Mouse (Mus musculus): ENCODE data around the gene Tmod4. TPM values are rescaled to one million over a fixed set of nuclear protein-coding genes. Genes with fewer than 3 reads are reported as not detected.
"Not testable (repeated sequence)": the region's sequence is repeated elsewhere in the genome, so short reads cannot be mapped to it uniquely, and the experiment has no call there.

Tmod4 gene
- polyA plus RNA-seq (2015; fragmentation: Nextera tagmentation; extraction: Ambion mirVana), result 0.96 and 1.7 TPM in 2 replicates

DNA sequence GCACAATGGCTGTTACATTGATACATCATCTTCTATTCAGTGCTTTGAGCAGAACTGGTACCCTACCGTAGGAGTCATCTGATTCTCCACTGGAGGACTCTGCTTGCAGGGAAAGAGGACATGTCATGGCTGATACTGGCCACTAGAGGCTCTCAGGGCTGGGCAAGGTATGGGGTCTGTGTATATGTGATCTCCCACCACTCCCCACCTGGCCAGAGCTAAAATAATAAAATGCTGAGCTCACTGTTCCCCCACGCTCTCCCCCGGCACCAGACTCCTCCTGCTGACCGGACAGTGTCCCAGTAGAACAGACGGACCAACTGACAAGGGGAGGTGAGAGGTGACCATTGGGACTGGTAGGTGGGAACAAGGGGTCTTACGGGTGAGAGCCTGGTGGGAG is at the start of gene Tmod4:
Gene Tmod4 (plus strand): TSS at position 231 of the 400 bp plus-strand sequence.
- Histone ChIP-seq H3K27ac (replicated peaks) (peak within 1 kb of the TSS; percentile 54; the same call in 1 of the 2 replicates), H3K9me3 (no peaks in the 10 kb centered on the region), H3K27me3 (no peaks in the 10 kb centered on the region), H3K4me3 (no peak within 1 kb of the TSS), H3K36me3 (peaks cover 48% of the 10 kb centered on the region), H3K4me2 (no peak within 1 kb of the TSS), H3K4me1 (replicated peaks) (peaks cover 20% of the 10 kb centered on the region), H3K9ac (0 out of 2 replicates have a peak within 1 kb of the TSS, but pooled peaks have one; percentile 12)
- ATAC-seq (ENCODE audit: low read depth), result no peak
- 65% methylated on average over 6 of the region's 6 CpGs for WGBS

DNA sequence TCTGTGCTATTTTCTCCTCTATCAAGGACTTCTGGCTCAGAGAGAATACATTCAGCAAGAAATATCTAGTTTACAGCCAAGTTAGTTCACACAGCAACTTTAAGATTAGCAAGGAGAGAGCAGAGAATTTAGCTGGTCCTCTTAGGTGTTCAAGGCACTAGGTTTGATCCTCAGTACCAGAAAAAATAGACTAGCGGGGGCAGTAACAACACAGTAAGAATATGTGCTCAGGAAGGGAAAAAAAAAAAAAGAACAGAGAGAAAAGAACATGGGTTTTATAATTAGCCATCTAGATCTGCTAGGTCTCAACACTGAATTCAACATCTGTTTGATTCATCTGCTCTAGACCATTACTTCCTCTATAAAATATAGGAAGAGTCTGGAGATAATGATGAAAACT is 36.2 kb upstream of the Tmod4 start:
- no peak for ATAC-seq (ENCODE audit: low read depth)
- H3K9me3 ChIP-seq, result no peaks in the 10 kb centered on the region
- H3K9ac ChIP-seq, result no peak overlapping the region
- WGBS, result 93% methylated on average over 1 of the region's 1 CpGs
- no peaks in the 10 kb centered on the region for H3K4me1 ChIP-seq (replicated peaks)
- no peaks in the 10 kb centered on the region for H3K27me3 ChIP-seq
- H3K4me3 ChIP-seq, result no peak overlapping the region
- H3K4me2 ChIP-seq, result no peak overlapping the region
- H3K27ac ChIP-seq (replicated peaks), result no peak overlapping the region
- H3K36me3 ChIP-seq, result 0 out of 2 replicates have a peak, but pooled peaks cover 6% of the 10 kb centered on the region

DNA sequence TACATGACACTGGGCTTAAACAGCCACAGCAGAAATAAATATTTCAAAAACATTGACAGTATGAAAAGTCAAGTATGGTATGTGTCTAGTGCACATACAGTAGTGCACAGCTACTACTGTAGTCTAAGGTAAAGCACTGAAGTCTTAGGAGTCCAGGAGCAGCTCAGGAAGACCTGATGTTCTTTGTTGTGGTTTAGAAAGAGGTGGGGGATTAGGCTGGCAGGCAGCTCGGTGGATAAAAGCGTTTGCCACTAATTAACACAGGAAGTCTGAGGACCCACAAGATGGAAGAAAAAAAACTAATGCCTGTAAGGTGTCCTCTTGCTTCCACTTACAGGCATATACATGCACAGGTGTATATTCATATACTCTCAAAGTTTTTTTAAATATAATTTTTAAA is 23.4 kb upstream of the Tmod4 start:
- H3K27me3 ChIP-seq, result no peaks in the 10 kb centered on the region
- ATAC-seq (ENCODE audit: low read depth), result no peak
- 44% methylated on average over 2 of the region's 2 CpGs for WGBS

DNA sequence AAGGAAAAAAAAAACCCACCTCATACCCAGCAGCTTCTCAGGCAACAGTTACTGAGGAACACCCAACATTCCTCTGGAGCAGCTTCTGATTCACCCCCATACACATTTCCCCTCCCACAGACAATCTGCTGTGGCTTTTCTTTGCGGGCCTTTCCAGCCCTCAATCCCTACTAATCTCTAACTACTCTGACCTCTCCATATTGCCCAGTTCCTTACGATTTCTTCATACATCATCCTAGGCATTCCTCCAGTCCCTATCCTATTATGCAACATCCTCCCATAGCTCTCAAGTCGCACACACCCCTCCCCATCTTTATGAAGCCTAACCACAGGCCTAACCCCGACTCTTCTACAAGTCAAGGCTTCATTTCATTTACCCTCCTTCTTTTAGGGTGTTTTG is 19.2 kb upstream of the Tmod4 start:
- Histone ChIP-seq H3K9me3 (no peaks in the 10 kb centered on the region), H3K27ac (replicated peaks) (no peak overlapping the region), H3K36me3 (peaks cover 8% of the 10 kb centered on the region; the same call in 1 of the 2 replicates), H3K4me1 (replicated peaks) (peaks cover 32% of the 10 kb centered on the region), H3K4me2 (peak overlapping the region; percentile 84), H3K4me3 (peak overlapping the region; percentile 82), H3K9ac (peak overlapping the region; percentile 88), H3K27me3 (no peaks in the 10 kb centered on the region)
- 82% methylated on average over 4 of the region's 4 CpGs for WGBS
- no peak for ATAC-seq (ENCODE audit: low read depth)

More for the DNA sequence above, 23.4 kb upstream of the Tmod4 start:
- Histone ChIP-seq H3K27ac (replicated peaks) (no peak overlapping the region), H3K4me2 (no peak overlapping the region), H3K9ac (no peak overlapping the region), H3K9me3 (no peaks in the 10 kb centered on the region), H3K36me3 (peaks cover 26% of the 10 kb centered on the region), H3K4me1 (replicated peaks) (peaks cover 38% of the 10 kb centered on the region), H3K4me3 (no peak overlapping the region)

DNA sequence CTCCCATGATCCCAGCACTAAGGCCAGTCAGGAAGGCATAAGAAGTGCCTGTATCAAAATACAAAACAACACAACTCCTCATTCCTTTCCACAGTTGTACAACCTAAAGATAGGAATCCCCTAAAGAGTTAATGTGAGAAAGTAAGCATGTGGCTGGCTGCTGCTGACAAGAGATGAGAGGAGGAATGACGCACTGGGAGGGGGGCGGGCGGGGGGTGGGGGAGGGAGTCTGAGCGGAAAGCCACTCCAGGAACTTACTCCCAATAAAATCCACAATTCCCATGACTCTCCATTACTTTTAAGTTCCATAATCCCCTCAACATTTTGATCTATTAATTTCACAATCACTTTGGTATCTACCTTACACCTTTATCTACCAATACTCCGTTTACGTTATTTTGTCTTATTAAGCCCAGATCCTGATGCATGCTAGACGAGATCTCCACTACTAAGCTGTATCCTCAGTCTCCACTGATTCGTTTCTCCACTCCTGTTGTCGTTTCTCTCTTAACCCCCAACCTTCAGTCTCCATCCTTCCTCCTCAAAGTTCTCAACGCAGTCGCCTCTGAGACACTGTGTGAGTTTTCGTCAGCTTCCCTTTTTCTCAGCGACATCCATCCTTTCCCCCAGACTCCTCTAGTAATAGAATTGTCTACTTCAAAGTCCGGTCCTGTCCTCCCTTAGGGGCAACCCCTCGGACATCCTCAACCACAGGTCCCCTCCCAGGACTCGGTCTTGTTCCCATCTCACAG is 18.5 kb upstream of the Tmod4 start:
- peak overlapping the region; percentile 82 for H3K4me3 ChIP-seq
- ATAC-seq (ENCODE audit: low read depth), result no peak
- H3K27me3 ChIP-seq, result no peaks in the 10 kb centered on the region
- under 1% methylated on average over 16 of the region's 16 CpGs for WGBS
- peak overlapping the region; percentile 91 for H3K27ac ChIP-seq (replicated peaks)
- H3K36me3 ChIP-seq, result peaks cover 8% of the 10 kb centered on the region; the same call in 1 of the 2 replicates
- H3K9me3 ChIP-seq, result no peaks in the 10 kb centered on the region
- peak overlapping the region; percentile 88 for H3K9ac ChIP-seq
- H3K4me1 ChIP-seq (replicated peaks), result peaks cover 31% of the 10 kb centered on the region
- H3K4me2 ChIP-seq, result peak overlapping the region; percentile 84

DNA sequence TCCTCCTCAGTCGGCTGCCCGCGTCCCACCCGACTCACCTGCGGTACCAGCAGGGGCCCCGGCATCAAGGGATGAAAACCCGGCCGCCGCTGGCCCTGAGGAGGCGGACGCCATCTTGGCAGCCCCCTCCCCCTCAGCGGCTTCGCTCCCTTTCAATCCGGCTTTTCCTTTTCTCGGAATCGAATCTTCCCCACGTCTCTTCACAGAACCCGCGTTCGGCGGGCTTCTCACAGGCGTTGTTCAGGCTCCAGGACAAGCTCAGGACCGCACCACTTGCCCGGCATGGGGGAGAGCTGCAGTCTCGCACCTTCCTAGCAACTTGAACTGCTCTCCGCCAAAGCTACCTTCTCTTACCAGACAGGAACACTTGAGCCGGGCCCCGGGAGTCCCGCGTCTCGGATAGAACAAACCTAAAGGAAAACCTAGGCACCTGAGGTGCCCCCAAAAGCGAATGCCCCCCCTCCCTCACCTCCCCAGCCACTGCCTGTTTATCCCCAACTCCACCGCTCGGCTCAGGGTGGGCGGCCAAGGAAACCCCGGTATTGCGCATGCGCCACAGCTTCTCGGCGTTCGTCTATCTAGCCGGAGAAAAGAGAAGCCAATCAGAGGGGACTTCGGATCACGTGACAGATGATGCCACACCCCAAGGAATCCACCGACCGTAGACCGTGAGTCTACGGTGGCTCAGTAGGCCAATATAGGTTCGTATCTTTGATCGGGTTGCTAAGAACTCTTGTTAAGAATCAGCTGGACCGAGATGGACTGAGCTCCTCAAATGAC is 17.7 kb upstream of the Tmod4 start, which contains the start of gene Pip5k1a:
Gene Pip5k1a (minus strand): TSS at position 593 of the 780 bp plus-strand sequence.
- Histone ChIP-seq H3K27ac (replicated peaks) (peak within 1 kb of the TSS; percentile 91), H3K9ac (peak within 1 kb of the TSS; percentile 88), H3K36me3 (peaks cover 4% of the 10 kb centered on the region; the same call in 1 of the 2 replicates), H3K27me3 (no peaks in the 10 kb centered on the region), H3K4me2 (peak within 1 kb of the TSS; percentile 84), H3K4me1 (replicated peaks) (peaks cover 23% of the 10 kb centered on the region), H3K9me3 (no peaks in the 10 kb centered on the region), H3K4me3 (peak within 1 kb of the TSS; percentile 82)
- WGBS, result under 1% methylated on average over 51 of the region's 51 CpGs
- peak; percentile 92 for ATAC-seq (ENCODE audit: low read depth)

DNA sequence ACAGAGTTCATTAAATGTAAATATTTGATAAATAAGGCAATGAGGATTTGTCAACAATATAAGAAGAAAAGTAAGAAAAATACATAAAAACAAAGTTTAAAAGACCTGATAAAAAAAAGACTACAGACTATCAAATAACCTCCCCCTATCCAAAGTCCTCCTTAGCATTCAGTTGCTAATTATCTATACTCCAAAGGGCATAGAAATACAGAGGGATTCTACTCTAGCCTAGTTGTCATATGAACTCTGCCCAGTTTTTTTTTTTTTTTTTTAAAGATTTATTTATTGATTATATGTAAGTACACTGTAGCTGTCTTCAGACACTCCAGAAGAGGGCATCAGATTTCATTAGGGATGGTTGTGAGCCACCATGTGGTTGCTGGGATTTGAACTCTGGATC is 17.0 kb upstream of the Tmod4 start:
- ATAC-seq (ENCODE audit: low read depth); H3K27me3 ChIP-seq; H3K36me3 ChIP-seq; H3K9me3 ChIP-seq: not testable (repeated sequence)
- Histone ChIP-seq H3K27ac (replicated peaks) (peak overlapping the region; percentile 70; the same call in 1 of the 2 replicates), H3K4me1 (replicated peaks) (peaks cover 21% of the 10 kb centered on the region), H3K4me2 (peak overlapping the region; percentile 68), H3K9ac (peak overlapping the region; percentile 88), H3K4me3 (peak overlapping the region; percentile 82)

DNA sequence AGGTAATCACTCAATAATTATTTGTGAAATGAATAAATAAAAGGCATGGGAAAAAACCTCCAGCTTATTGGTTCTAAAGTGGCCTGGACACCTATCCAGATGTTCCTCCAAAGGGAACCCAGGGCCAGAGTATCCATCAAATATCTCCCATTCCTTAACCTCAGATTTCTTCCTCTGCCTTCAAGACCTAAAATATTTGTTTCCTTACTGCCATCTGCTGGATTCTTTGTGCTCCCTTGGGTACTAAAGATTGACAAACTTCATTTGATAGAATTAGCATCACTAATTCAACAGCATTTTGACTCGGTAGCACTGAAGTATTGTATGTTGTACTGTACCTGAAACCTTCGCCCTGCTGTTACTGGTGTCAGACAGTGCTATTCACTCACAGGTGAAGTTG is 16.4 kb upstream of the Tmod4 start:
- H3K4me3 ChIP-seq, result no peak overlapping the region
- H3K27me3 ChIP-seq, result no peaks in the 10 kb centered on the region
- 72% methylated on average over 2 of the region's 2 CpGs for WGBS
- H3K9me3 ChIP-seq, result no peaks in the 10 kb centered on the region
- no peak overlapping the region for H3K9ac ChIP-seq
- no peak overlapping the region for H3K27ac ChIP-seq (replicated peaks)
- ATAC-seq (ENCODE audit: low read depth), result no peak
- peaks cover 27% of the 10 kb centered on the region for H3K4me1 ChIP-seq (replicated peaks)
- H3K4me2 ChIP-seq, result no peak overlapping the region
- H3K36me3 ChIP-seq, result 0 out of 2 replicates have a peak, but pooled peaks cover 4% of the 10 kb centered on the region

DNA sequence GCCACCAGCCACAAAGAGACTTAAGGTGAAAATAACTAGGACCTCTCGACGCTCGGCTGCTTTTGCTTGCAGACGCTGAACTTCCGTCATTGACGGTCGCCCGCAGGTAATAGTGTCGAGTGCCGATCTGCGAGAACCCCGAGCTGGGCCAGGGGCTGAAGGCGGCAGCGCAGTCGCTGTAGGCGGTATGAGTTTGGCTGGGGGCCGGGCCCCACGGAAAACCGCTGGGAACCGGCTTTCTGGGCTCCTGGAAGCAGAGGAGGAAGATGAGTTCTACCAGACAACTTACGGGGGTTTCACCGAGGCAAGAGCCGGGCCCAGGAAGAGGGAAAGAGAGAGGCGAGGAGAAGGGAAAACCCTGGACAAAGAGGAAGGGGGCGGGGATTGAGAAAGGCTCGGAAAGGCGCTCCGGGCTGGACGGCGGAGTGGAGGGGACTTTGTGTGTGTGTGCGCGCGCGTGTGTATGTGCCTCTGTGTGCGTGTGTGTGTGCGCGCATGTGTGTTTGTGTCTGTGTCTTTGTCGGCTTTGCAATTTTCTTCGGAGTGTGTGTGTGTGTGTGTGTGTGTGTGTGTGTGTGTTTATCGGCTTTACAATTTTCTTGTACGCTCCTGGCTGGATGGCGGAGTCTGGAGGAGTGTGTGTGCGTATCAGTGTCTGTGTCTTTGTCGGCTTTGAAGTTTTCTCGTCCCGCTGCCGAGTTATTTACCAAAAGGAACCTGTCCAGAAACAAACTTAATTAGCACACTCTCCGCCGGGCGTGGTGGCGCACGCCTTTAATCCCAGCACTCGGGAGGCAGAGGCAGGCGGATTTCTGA is 13.2 kb upstream of the Tmod4 start, which contains the start of gene Vps72:
Gene Vps72 (plus strand): TSS at position 112 of the 816 bp plus-strand sequence.
- under 1% methylated on average over 54 of the region's 54 CpGs for WGBS

DNA sequence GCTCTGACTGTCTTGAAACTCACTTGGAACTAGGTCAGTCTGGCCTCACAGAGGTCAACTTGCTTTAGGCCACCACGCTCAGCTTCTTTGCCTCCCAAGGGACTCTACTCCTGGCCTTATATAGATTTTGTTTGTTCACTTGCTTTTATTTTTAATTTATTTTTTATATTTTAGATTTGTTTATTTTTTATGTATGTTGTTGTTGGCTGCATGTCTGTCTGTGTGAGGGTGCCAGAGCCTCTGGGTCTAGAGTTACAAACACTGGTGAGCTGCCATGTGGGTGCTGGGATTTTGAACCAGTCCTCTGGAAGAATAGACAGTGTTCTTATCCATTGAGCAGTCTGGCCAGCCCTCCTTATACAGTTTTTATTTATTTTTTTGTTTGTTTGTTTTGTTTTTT is 11.5 kb upstream of the Tmod4 start:
- no peak for ATAC-seq (ENCODE audit: low read depth)
- Histone ChIP-seq H3K36me3 (peaks cover 31% of the 10 kb centered on the region), H3K27ac (replicated peaks) (no peak overlapping the region), H3K4me3 (peak overlapping the region; percentile 81), H3K9ac (0 out of 2 replicates have a peak overlapping the region, but pooled peaks have one; percentile 13), H3K4me2 (peak overlapping the region; percentile 54), H3K27me3 (no peaks in the 10 kb centered on the region), H3K4me1 (replicated peaks) (peaks cover 19% of the 10 kb centered on the region), H3K9me3 (no peaks in the 10 kb centered on the region)
- 84% methylated on average over 1 of the region's 1 CpGs for WGBS

More for the DNA sequence above, 13.2 kb upstream of the Tmod4 start, which contains the start of gene Vps72:
- H3K4me1 ChIP-seq (replicated peaks), result peaks cover 19% of the 10 kb centered on the region
- H3K36me3 ChIP-seq, result peaks cover 17% of the 10 kb centered on the region
- ATAC-seq (ENCODE audit: low read depth), result peak; percentile 57
- peak within 1 kb of the TSS; percentile 98 for H3K27ac ChIP-seq (replicated peaks)
- peak within 1 kb of the TSS; percentile 81 for H3K4me3 ChIP-seq
- H3K9ac ChIP-seq, result peak within 1 kb of the TSS; percentile 90
- H3K9me3 ChIP-seq, result no peaks in the 10 kb centered on the region
- H3K4me2 ChIP-seq, result peak within 1 kb of the TSS; percentile 54
- H3K27me3 ChIP-seq, result no peaks in the 10 kb centered on the region

DNA sequence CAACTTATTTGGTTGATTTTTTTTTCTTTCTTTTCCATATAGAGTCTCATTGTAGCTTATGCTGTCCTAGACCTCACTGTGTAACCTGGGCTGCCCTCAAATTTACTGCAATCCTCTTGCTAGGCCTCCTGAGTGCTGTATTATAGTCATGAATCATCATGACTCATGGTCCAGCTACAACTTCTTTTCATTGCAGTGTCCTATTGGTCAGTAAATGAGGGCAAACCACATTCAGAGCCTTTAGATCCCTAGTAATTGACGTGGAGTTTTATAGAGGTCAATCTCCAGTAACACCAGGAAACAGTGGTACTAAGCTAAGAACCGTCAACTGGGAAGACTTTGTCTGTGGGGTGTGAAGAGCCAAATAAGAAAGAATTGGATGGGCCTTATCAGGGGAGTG is 6.5 kb upstream of the Tmod4 start:
- Histone ChIP-seq H3K36me3 (peaks cover 81% of the 10 kb centered on the region), H3K27me3 (no peaks in the 10 kb centered on the region), H3K4me3 (no peak overlapping the region), H3K27ac (replicated peaks) (no peak overlapping the region), H3K4me2 (no peak overlapping the region), H3K4me1 (replicated peaks) (peaks cover 9% of the 10 kb centered on the region), H3K9ac (no peak overlapping the region), H3K9me3 (no peaks in the 10 kb centered on the region)
- 58% methylated on average over 2 of the region's 2 CpGs for WGBS
- no peak for ATAC-seq (ENCODE audit: low read depth)
